ENCODE assay signal across 20 mouse cellular contexts in genomic region chr11:85339173-85339831, GRCm38 (mm10). TPM values are rescaled to one million over a fixed set of nuclear protein-coding genes. Genes with fewer than 3 reads are reported as not detected.
A peak's percentile ranks its signal among the peaks of the same experiment; 100 is the strongest.
DNase-seq lines count a peak whose midpoint lies in the region; ATAC-seq and TF ChIP-seq lines count a peak whose summit lies in the region.
"Had no signal": no experiment of that assay in that cellular context is flagged by ENCODE, and none has a peak within 500 bp of the region (broad histone marks: within the 10 kb centered on the region; RNA-seq: fewer than 3 reads in every experiment).

No protein-coding gene starts in this region.

- peak; percentile 98 for TF ChIP-seq EP300 in liver, embryonic 14.5 days (IDR thresholded peaks at IDR 0.05; ENCODE audit: low read depth)

- no peak for DNase-seq in heart, postnatal 10 days
- peak; percentile 92 for DNase-seq in c-Kit-positive CD71-positive TER-119-positive erythroid progenitor cells, embryonic 14.5 days (ENCODE audit: low spot score)
- peak; percentile 91 to 95 (median 92) for DNase-seq in liver, embryonic 14.5 days (ENCODE audit: low read depth in 3 of 3, low spot score in 3 of 3)
- DNase-seq in retina, postnatal 1 day, result no peak
- DNase-seq in adrenal gland, adult 8-10 months, result no peak
- DNase-seq in urinary bladder, postnatal 10 days (ENCODE audit: low spot score), result no peak
- DNase-seq: cerebellum, postnatal 25 days; gastrocnemius, adult 2 months; kidney, adult 8-10 months; lung, postnatal 36 days; right cerebral cortex, postnatal 4 days; thymus, adult 18-20 months had no signal

- no peak overlapping the region for H3K9ac ChIP-seq in heart, embryonic 13.5 days
- peak overlapping the region; percentile 84 for H3K9ac ChIP-seq in liver, embryonic 14.5 days (replicated peaks)
- no peak overlapping the region for H3K9ac ChIP-seq in stomach, embryonic 14.5 days (replicated peaks; ENCODE audit: low read depth, low read length)
- H3K9ac ChIP-seq: embryonic facial prominence, embryonic 13.5 days; hindbrain, embryonic 14.5 days; limb, embryonic 15.5 days; midbrain, embryonic 13.5 days had no signal

- WGBS in heart, embryonic 13.5 days, result 75% methylated on average over 6 of the region's 6 CpGs
- 20% methylated on average over 6 of the region's 6 CpGs for WGBS in liver, embryonic 14.5 days (ENCODE audit: insufficient replicate concordance)
- WGBS in stomach, embryonic 14.5 days, result 94% methylated on average over 6 of the region's 6 CpGs

- no peaks in the 10 kb centered on the region for H3K27me3 ChIP-seq in heart, embryonic 13.5 days (replicated peaks)
- no peaks in the 10 kb centered on the region for H3K27me3 ChIP-seq in liver, embryonic 14.5 days (ENCODE audit: control insufficient read depth, insufficient read depth, low read length)
- H3K27me3 ChIP-seq in stomach, embryonic 14.5 days (ENCODE audit: control insufficient read depth, insufficient read depth, low read length), result no peaks in the 10 kb centered on the region
- H3K27me3 ChIP-seq: embryonic facial prominence, embryonic 13.5 days; limb, embryonic 15.5 days; midbrain, embryonic 13.5 days had no signal

- peak overlapping the region; percentile 24; the same call in 1 of the 2 replicates for H3K4me2 ChIP-seq in heart, embryonic 13.5 days
- peak overlapping the region; percentile 63 for H3K4me2 ChIP-seq in liver, embryonic 14.5 days (ENCODE audit: low read depth)
- H3K4me2 ChIP-seq in stomach, embryonic 14.5 days (replicated peaks; ENCODE audit: low read depth, low read length), result no peak overlapping the region
- H3K4me2 ChIP-seq: embryonic facial prominence, embryonic 13.5 days; hindbrain, embryonic 14.5 days; limb, embryonic 15.5 days; midbrain, embryonic 13.5 days had no signal

- H3K4me3 ChIP-seq in heart, embryonic 13.5 days, result no peak overlapping the region
- H3K4me3 ChIP-seq in liver, embryonic 14.5 days (ENCODE audit: insufficient read depth in 1 of 2, low read depth in 2 of 2, low read length in 2 of 2), result peak overlapping the region; percentile 64 to 85
- H3K4me3 ChIP-seq in stomach, embryonic 14.5 days (ENCODE audit: low read depth, low read length), result no peak overlapping the region
- H3K4me3 ChIP-seq: embryonic facial prominence, embryonic 13.5 days; gastrocnemius, adult 2 months; layer of hippocampus, adult 2 months; limb, embryonic 15.5 days; midbrain, embryonic 13.5 days had no signal

- ATAC-seq in heart, embryonic 13.5 days (ENCODE audit: extremely low read depth, insufficient number of reproducible peaks, low FRiP score, low TSS enrichment), result no peak; the same call in 1 of the 2 replicates
- ATAC-seq in liver, embryonic 14.5 days (ENCODE audit: insufficient read depth), result peak; percentile 94
- peak; percentile 80; the same call in 1 of the 2 replicates for ATAC-seq in stomach, embryonic 14.5 days (ENCODE audit: insufficient number of reproducible peaks, insufficient read depth, low FRiP score, low read depth)
- ATAC-seq: forebrain, embryonic 14.5 days; midbrain, embryonic 13.5 days had no signal

- intact Hi-C loops in heart, postnatal 10 days (cut with DNase I), result no loop called here

- H3K36me3 ChIP-seq in heart, embryonic 13.5 days, result peaks cover 85% of the 10 kb centered on the region
- H3K36me3 ChIP-seq in liver, embryonic 14.5 days (replicated peaks; ENCODE audit: control insufficient read depth, insufficient read depth, low read depth), result peaks cover 58% of the 10 kb centered on the region
- peaks cover 24% of the 10 kb centered on the region for H3K36me3 ChIP-seq in stomach, embryonic 14.5 days (ENCODE audit: control insufficient read depth, insufficient read depth, low read length)

- H3K27ac ChIP-seq in heart, embryonic 13.5 days (replicated peaks), result no peak overlapping the region
- H3K27ac ChIP-seq in liver, embryonic 14.5 days, result peak overlapping the region; percentile 98
- H3K27ac ChIP-seq in stomach, embryonic 14.5 days (ENCODE audit: low read length), result no peak overlapping the region
- H3K27ac ChIP-seq: embryonic facial prominence, embryonic 13.5 days; gastrocnemius, adult 2 months; hindbrain, embryonic 14.5 days; layer of hippocampus, adult 2 months; limb, embryonic 15.5 days; midbrain, embryonic 13.5 days had no signal

- peak; percentile 68 for TF ChIP-seq CTCF in liver, embryonic 14.5 days (IDR thresholded peaks at IDR 0.05; ENCODE audit: low read depth)

- H3K9me3 ChIP-seq in heart, embryonic 13.5 days, result no peaks in the 10 kb centered on the region
- no peaks in the 10 kb centered on the region for H3K9me3 ChIP-seq in liver, embryonic 14.5 days (ENCODE audit: control insufficient read depth, low read length)
- H3K9me3 ChIP-seq in stomach, embryonic 14.5 days (ENCODE audit: control insufficient read depth, low read depth, low read length), result no peaks in the 10 kb centered on the region
- H3K9me3 ChIP-seq: embryonic facial prominence, embryonic 13.5 days; limb, embryonic 15.5 days; midbrain, embryonic 13.5 days had no signal

- H3K4me1 ChIP-seq in heart, embryonic 13.5 days, result no peaks in the 10 kb centered on the region
- peaks cover 18 to 24% of the 10 kb centered on the region in 2 experiments for H3K4me1 ChIP-seq in liver, embryonic 14.5 days (replicated peaks; ENCODE audit: control insufficient read depth in 2 of 2, insufficient read depth in 2 of 2, low read length in 1 of 2)
- no peaks in the 10 kb centered on the region for H3K4me1 ChIP-seq in stomach, embryonic 14.5 days (ENCODE audit: control insufficient read depth, insufficient read depth, low read length)
- H3K4me1 ChIP-seq: embryonic facial prominence, embryonic 13.5 days; limb, embryonic 15.5 days; midbrain, embryonic 13.5 days had no signal

RNA-seq across cellular contexts. Expression of gene Bcas3, which starts 13.7 kb away (rescaled TPM):
- 17.4 and 18.3 TPM in 2 replicates for polyA plus RNA-seq in heart, embryonic 13.5 days (2015; fragmentation: Nextera tagmentation; extraction: Ambion mirVana)
- total RNA-seq in heart, postnatal 10 days (2021), result 10 to 100 TPM; 31.9 to 34.6 TPM
- polyA plus RNA-seq in liver, embryonic 14.5 days (2012; rRNA removed), result 6.9 and 7.2 TPM in 2 replicates
- polyA plus RNA-seq in liver, embryonic 14.5 days (2014; fragmentation: Nextera tagmentation; extraction: Ambion mirVana), result 16.9 and 17.5 TPM in 2 replicates
- 20.4 and 22.6 TPM in 2 replicates for polyA plus RNA-seq in stomach, embryonic 14.5 days (2014; fragmentation: Nextera tagmentation; extraction: Ambion mirVana)
- 10 to 100 TPM; 47.5 to 76.4 (median 53.4) TPM for total RNA-seq in adrenal gland, adult 8-10 months (2022)

RNA-seq across cellular contexts. Expression of gene Ppm1d, which starts 28.3 kb away (rescaled TPM):
- 12.0 and 12.7 TPM in 2 replicates for polyA plus RNA-seq in heart, embryonic 13.5 days (2015; fragmentation: Nextera tagmentation; extraction: Ambion mirVana)
- 10 to 100 TPM; 11.3 to 13.2 TPM for total RNA-seq in heart, postnatal 10 days (2021)
- 8.1 and 12.5 TPM in 2 replicates for polyA plus RNA-seq in liver, embryonic 14.5 days (2012; rRNA removed)
- polyA plus RNA-seq in liver, embryonic 14.5 days (2014; fragmentation: Nextera tagmentation; extraction: Ambion mirVana), result 21.9 and 23.5 TPM in 2 replicates
- polyA plus RNA-seq in stomach, embryonic 14.5 days (2014; fragmentation: Nextera tagmentation; extraction: Ambion mirVana), result 14.6 and 20.3 TPM in 2 replicates
- 10 to 100 TPM; 14.6 to 20.0 (median 16.4) TPM for total RNA-seq in adrenal gland, adult 8-10 months (2022)

Comparison
In these comparisons a context has a peak if more than half of its experiments do, and no peak if none do; other contexts are left out.
1. H3K4me3 ChIP-seq: peak in liver, embryonic 14.5 days (2 of 2); none in heart, embryonic 13.5 days (single experiment) and stomach, embryonic 14.5 days (single experiment).
2. DNase-seq: peak in c-Kit-positive CD71-positive TER-119-positive erythroid progenitor cells, embryonic 14.5 days (single experiment) and liver, embryonic 14.5 days (3 of 3); none in heart, postnatal 10 days (0 of 2), retina, postnatal 1 day (single experiment), adrenal gland, adult 8-10 months (single experiment) and urinary bladder, postnatal 10 days (single experiment).